Mouse (Mus musculus) hematopoietic stem cell, adult 5-6 weeks (primary cell): ENCODE results near the gene Ablim1. TPM values are rescaled to one million over a fixed set of nuclear protein-coding genes. Genes with fewer than 3 reads are reported as not detected.

ENCODE experiments used
- ATAC-seq, 2 experiments: fragments of 125-278 bp in 1 of 2; replicated peaks in 1 of 2; 2 replicates each; pipeline ENCODE4 v1.8.0; 2016 to 2017; ENCODE audit warnings: inconsistent platforms in 2 of 2, mild to moderate bottlenecking in 2 of 2, moderate number of reproducible peaks in 2 of 2, low read depth in 1 of 2, moderate TSS enrichment in 1 of 2; ENCODE audit not compliant: low FRiP score in 2 of 2, poor library complexity in 2 of 2, severe bottlenecking in 2 of 2, insufficient read depth in 1 of 2, low TSS enrichment in 1 of 2
- total RNA-seq: library from RNA; stranded (forward); fragments of 172-1452, 232-1000 nt; gene quantifications from 2 replicates; pipeline ENCODE4 v1.2.3, GENCODE M21; 2017

Gene Ablim1
- 46.1 and 50.2 TPM in 2 replicates for total RNA-seq

DNA sequence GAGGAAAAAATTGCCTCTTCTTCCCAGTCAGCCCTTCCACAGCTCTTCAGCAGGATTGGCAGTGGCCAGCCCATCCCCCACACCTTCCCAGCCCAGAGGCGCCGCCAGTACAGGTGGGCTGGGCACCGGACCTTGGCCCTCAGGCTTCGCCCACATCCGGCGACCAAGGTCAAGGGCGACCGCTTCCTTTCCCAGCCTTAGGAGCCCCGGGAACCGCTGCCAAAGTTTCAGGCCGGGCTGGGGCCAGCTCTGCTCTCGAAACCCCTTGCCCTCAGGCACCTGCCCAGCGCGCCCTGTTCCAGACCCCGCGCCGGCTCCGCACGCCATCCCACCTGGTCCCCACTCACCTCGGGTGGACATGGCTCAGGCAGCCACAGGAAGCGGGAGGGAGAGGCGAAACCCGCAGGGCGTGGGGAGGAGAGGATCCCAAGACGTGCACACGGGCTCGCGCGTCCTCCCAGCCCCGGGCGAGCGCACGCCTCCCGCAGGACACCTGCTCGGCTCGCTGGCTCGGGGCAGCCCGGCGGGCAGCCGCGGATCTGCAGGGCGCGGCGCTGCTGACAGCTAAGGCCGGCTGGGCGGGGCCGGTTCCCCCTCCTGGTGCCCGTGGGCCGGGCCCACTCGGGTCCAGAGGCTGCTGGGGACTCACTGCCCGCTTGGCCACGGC, at the start of gene Ablim1:
Ablim1 (minus strand) TSS at position 574 of the 667 bp plus-strand sequence.
- ATAC-seq: peak; percentile 24 to 56; a peak in 3 of 4 replicates

DNA sequence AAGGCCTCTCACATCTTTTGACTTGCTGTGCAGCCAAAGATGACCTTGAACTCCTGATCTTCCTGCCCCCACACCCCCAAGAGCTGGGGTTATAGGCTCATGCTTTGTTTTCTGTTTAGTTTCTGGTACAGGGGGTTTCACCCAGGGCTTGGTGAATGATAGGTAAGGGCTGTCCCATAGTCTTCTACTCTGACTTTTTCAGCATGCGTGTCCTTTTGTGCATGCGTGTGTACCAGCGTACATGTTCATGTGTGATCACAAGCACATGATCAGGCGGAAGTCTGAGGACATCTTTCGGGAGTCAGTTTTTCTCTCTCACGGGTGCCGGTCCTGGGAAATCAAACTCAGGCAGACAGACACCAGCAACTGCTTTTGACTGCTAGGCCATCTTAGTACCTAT, 48.8 kb upstream of the Ablim1 start:
- no peak for ATAC-seq

GRCm38 (mm10) chr19:57363076-57363475, 48.4 kb upstream of the Ablim1 start:
- ATAC-seq: no peak

DNA sequence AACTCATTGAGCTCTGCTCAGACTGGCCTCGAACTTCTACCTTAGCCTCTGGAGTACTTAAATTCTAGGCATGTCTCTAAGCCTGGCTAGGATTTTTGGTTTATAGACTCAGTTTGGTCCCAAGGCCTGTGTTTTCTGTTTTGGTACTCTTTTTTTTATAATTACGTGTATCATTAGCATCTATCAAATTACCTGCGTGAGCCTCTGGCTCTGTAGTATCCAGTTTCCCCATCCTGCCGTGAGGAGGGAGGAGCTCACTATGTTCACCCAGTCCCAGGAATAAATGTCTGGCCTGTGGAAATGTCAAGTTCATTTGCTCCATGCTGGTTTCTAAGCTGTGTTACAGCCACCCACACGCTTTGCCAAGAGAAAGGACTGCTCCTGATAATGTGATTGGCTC, 47.9 kb upstream of the Ablim1 start:
- ATAC-seq: no peak

DNA sequence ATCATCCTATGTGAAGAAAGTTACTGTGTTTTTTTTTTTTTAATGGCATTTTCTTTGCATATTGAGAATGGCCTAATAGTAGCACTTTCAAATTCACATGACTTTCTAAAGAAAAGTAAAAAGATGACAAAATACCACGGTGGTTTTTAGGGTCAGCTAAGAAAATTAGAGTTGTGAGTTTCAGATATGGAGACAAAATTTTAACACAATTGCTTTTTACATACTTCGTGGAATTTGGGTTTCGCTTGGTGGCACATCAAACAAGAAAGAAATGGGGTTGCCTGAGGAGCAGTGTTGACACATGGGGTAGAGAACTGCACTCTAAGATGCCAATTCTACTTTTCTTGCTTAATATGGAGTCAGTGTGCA, 47.2 kb upstream of the Ablim1 start:
- ATAC-seq: no peak

GRCm38 (mm10) chr19:57361131-57361938, 46.6 kb upstream of the Ablim1 start:
- ATAC-seq: peak in 1 of 2 experiments; percentile 20; a peak in 2 of 4 replicates

- ATAC-seq: peak; percentile 61 to 70
Observed at GRCm38 (mm10) chr19:57360341-57361130, 45.8 kb upstream of the Ablim1 start, which contains the start of gene Fam160b1. Gene Fam160b1 (plus strand): TSS chr19:57360680.

GRCm38 (mm10) chr19:57359701-57360326, 45.1 kb upstream of the Ablim1 start:
- ATAC-seq: no peak

GRCm38 (mm10) chr19:57358836-57359598, 44.3 kb upstream of the Ablim1 start:
- no peak for ATAC-seq

- peak; percentile 40 to 61 for ATAC-seq
Observed at GRCm38 (mm10) chr19:57358322-57358721, 43.6 kb upstream of the Ablim1 start.

DNA sequence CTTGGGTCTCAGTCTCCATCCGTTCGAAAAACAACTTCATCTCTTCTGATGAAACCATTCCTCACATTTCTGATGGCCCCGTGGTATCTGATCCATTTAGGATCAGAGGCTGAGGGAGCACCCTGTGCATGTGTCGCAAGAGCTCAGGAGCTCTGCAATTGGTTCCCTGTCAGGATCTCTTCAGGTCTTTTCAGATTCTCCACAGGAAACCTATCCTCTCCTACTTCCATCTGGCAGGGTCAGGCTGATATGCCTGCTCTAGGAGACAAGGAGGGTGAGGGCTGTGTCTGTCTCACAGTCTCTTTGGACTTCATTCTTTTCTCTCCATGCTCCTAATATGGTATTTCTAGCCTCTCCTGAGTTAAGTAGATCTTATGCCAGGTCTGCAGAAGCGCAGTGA, 43.1 kb upstream of the Ablim1 start:
- no peak for ATAC-seq

DNA sequence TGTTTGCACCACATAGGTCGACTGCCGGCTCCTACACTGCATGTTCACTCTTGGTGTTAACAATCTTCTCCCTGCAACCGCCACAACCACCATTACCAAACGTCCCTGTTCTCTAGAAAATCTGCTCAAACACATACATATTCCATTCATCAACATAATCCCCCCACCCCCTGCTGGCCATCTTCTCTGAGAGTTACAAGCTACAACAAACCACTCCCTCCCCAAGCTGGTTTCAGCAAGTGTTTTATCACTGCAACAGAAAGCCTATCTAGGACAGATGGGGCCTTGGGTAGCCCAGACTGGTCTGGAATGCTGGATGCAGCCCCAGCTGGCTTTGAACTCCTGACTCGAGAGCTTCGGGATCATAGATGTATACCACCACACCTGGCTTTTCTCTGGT, 42.5 kb upstream of the Ablim1 start:
- no peak for ATAC-seq

- ATAC-seq: no peak
Observed at GRCm38 (mm10) chr19:57356273-57356672, 41.6 kb upstream of the Ablim1 start.

GRCm38 (mm10) chr19:57355451-57356251, 40.9 kb upstream of the Ablim1 start:
- peak; percentile 34 to 46; a peak in 3 of 4 replicates for ATAC-seq

DNA sequence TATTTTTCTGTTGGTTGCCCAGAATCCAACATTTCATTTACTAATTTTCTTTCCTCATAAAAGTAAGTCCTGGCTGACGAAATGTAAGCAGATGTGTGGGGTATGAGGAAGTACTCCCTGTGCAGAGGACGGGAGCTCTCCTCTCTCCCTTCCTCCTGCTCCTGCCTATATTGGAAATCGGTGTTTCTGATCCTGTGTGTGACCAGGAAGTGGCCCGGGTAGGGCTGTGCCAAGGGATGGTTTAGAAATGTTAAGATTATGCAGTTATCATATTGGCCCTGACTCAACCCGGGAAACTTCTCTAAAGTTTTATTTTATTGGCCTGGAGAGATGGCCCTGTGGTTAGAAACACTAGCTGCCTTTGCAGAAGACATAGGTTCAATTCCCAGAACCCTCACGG, 40.0 kb upstream of the Ablim1 start:
- ATAC-seq: no peak

- ATAC-seq: no peak
Observed at GRCm38 (mm10) chr19:57354050-57354449, 39.3 kb upstream of the Ablim1 start.
